Mouse (Mus musculus) frontal cortex, adult (tissue): ENCODE measurements around the gene Itih4.

Experiments used
- ATAC-seq: cut with Nextera tagmentation; 2 replicates; pipeline ENCODE4 v1.9.2; 2017; ENCODE audit warnings: mild to moderate bottlenecking, moderate library complexity, mixed read lengths; ENCODE audit not compliant: low TSS enrichment

Gene Itih4

GRCm38 (mm10) chr14:30879794-30880193 is 6.5 kb upstream of the Itih4 start:
- ATAC-seq = peak; percentile 35

- ATAC-seq = no peak
Observed at GRCm38 (mm10) chr14:30880251-30880650, 6.0 kb upstream of the Itih4 start.

DNA sequence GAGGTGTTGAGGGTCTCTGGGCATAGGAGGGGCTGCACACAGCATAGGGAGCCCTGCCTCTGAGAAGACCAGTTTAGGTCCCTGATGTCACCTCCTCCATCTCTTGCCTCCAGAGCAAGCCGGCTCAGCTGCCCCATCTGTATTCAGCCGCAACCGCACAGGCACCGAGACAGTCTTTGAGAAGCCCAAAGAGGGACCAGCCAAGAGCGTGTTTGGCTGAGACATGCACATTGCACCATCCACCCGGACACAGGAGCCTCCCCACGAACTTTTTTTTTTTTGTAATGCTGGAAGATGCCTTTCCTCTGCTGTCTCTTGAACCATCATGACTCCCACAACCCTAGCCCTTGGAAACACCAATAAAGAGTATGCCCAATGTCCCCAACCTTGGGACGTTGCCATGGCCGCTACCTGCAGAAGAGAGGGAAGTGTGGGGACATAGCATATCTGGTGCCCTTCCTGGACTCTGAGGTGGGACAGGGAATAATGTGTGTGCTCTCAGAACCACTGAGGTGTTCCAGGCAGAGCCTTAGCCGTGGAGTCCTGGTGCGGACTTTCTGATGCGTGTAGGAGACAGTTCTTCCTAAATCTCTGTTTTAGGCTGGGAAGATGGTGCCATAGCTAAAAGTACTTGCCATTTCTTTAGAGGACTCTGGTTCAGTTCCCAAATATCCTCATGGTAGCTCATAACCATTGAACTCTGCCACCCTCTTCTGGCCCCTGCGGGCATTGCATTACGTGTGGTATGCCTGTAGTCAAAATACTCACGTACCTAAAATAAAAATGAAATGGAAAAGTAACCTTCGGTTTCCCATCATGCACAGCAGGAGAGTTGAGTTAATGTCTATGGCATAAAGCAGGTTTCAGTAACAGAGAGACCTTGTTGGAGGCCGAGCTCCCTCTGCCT is 5.2 kb upstream of the Itih4 start:
- peak; percentile 25; the same call in 1 of the 2 replicates for ATAC-seq

DNA sequence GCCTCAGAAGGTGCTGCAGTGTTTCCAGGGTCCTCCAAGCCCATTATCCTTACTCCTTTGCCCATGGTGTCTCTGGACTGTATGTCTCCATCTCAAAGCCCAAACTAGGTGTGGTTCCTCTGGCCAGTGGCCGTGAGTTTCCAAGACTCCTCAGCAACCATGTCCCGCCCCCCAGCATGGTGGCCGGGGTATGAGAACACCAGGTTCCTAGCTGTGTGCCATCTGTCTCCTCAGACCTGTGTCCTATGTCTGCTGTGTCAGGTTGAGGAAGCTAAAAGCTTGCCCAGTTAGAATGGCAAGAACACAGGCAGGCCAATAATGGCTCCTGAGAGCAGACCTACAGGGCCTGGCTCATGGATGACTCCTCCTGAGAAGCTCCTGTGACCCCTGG is 4.6 kb upstream of the Itih4 start:
- no peak for ATAC-seq

GRCm38 (mm10) chr14:30885298-30885697 is 978 bp upstream of the Itih4 start:
- no peak for ATAC-seq

GRCm38 (mm10) chr14:30888271-30888732 is 2.0 kb downstream of the Itih4 start:
- ATAC-seq = no peak

- ATAC-seq = no peak
Observed at GRCm38 (mm10) chr14:30899972-30900371, 13.7 kb downstream of the Itih4 start.

- ATAC-seq = no peak
Observed at GRCm38 (mm10) chr14:30902628-30903027, 16.4 kb downstream of the Itih4 start.

DNA sequence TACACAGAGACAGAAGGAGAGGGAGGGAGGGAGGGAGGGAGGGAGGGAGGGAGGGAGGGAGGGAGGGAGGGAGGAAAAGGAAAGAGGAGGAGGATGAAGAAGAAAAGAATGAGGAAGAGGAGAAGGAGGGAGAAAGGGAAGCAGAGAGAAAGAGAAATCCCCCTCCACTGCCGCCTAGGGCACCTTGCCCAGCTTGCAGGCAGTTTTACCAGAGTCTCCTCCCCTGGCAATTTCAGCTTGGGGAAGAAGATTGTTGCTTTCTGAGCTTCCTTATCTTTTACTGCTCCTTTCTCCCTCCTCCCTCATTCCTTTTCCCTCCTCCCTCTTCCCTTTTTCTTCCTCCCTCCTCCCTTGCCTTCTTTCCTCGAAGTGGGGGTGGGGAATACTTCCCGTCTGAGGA is 16.8 kb downstream of the Itih4 start:
- no peak for ATAC-seq

GRCm38 (mm10) chr14:30904307-30904706 is 18.0 kb downstream of the Itih4 start:
- no peak for ATAC-seq

- no peak for ATAC-seq
Observed at GRCm38 (mm10) chr14:30906001-30906400, 19.7 kb downstream of the Itih4 start.

DNA sequence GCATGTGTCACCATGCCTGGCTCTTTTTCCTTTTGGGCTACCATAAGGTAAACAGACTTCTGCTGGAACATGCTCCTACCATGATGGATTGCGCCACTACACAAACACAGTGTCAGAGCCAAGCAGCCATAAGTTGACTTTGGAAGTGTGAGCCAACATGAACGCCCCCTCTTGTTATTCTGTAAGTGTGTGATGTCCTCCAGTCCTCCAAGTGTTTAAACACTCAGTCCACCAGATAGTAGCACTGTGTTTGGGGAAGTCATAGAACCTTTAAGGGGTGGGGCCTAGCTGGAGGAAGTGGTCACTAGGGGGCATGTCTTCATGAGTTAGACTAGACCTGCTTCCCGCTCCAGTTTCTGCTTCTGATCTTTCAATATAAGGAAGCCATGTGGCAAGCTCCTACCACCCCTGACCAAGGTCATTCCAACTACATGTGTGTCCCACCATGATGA is 21.6 kb downstream of the Itih4 start:
- 0 out of 2 replicates have a peak, but pooled peaks have one; percentile 16 for ATAC-seq

DNA sequence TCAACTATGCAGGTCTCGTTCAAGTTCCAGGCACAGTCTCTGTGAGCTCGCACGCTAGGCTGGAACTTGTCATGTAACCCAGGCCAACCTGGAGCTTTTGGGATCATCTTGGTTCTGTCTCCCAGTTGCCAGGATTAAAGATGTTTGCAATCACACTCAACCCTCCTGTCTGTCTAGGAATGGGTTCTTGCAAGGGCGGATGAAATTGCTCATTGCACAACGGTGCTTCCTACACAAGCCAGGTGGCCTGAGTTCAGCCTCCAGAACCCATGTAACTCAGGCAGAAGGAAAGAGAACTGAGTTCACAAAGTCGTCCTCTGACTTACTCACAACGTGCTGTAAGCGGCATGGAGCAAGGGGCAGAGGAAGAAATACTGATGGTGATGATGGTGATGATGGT is 24.9 kb downstream of the Itih4 start:
- no peak for ATAC-seq

DNA sequence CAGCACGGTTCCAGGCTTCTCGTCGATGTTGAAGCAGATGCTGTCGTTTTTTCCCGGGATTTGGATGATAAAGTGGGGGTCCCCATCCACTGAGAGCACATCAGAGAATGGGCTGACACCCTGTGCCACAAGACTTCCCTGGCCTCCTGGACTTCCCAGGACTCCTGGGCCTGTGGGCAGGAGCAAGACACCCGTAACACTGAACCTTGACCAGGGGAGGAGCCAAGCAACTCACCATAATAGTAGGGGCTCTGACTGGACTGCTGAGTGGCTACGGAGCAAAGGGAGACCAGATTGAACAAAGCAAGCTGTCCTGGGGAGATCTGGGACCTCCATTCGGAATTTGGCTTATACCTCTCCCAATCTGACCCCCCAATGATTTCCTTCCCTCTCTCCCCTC is 26.4 kb downstream of the Itih4 start:
- no peak for ATAC-seq

- no peak for ATAC-seq
Observed at GRCm38 (mm10) chr14:30913404-30913803, 27.1 kb downstream of the Itih4 start.

DNA sequence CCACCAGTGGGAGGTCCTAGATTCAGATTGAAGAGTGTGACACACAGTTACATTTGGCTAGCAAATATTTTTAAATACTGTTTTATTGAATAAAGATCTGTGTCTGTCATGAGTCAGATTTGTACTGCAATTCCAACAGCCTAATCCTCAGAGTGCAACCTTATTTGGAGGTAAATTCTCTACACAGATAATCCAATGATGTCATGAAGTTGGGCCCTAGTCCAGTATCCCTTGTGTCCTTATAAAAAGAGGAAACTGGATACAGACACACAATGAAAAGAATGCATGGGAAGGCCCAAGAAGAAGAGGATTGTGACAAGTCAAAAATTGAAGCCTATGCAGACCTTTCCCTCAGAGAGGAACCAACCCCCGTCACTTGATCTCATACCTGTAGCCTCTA is 30.2 kb downstream of the Itih4 start:
- no peak for ATAC-seq

DNA sequence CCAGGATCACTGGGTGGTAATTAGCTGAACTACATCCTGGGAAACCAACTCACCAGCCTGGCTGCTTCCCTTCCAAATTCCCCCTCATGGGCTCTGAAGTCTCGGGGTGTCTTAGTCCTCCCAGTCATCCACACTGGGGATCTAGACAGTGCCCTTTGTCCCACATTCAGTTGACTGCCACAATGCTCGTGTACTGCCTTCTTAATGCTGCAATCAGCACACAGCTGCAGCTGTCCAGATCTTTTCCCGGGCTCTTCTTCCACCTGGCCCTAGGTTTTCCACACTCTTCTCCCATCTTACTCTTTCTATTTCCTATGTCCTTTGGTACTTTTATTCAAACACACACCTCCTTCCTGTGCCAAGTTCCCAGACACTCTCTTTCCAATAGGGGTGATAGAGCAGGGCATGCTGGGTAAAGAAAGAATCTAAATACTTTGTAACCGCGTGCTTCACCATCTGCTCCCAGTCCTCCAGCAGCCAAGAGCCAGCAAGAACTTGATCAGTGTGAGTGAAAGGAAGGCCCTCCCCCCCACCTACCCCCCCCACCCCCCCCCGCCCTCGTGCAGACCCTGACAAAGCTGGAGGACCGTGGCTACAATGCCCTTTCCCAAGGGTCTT is 35.9 kb downstream of the Itih4 start:
- no peak for ATAC-seq

GRCm38 (mm10) chr14:30923375-30924105 is 37.3 kb downstream of the Itih4 start, which contains the start of gene Itih3:
Itih3 (minus strand) TSS chr14:30923760.
- peak; percentile 81 for ATAC-seq

DNA sequence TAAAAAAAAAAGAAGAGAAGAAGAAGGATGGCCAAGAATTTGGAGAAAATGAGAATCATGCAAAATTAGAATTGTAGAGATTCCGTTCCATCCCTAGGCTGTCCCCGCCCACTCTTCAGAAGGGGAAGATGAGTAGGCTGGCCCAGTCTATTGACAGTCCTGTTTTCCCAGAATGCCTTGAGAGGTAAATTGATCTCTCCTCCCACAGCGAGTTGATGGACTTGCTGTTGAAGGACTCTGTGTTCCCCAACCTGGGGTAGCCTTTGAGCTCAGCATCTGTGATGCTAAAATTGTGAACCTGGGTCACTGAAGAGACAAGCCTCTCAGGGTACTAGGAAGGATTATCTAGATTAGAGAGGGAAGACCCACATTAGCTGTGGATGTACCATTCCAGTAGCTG is 39.2 kb downstream of the Itih4 start:
- ATAC-seq = no peak

- no peak for ATAC-seq
Observed at GRCm38 (mm10) chr14:30930386-30930785, 44.1 kb downstream of the Itih4 start.

DNA sequence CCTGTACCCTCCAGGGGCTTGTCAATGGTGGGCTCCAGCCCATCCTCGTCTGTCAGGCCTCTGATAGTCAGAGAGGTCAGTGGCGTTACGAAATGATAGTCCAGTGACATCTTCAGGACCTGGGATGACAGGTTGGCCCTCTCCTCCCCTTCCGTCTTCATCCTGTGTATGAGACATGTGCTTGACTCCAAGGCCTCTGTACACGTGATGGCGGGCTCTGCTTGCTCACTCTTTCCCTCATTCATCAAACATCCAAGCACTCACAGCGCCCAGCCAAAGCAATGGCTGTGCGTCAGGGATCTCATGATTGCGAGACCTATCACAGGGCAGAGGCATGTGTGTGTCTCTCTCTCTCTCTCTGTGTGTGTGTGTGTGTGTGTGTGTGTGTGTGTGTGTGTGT is 47.1 kb downstream of the Itih4 start:
- ATAC-seq = no peak

GRCm38 (mm10) chr14:30942254-30942653 is 56.0 kb downstream of the Itih4 start:
- no peak for ATAC-seq
